Mouse (Mus musculus) midbrain, embryonic 12.5 days (tissue): ENCODE measurements around the gene Gm20388. TPM values are rescaled to one million over a fixed set of nuclear protein-coding genes. Genes with fewer than 3 reads are reported as not detected.

Source experiments
- ATAC-seq: fragments of 200-750 bp; cut with Nextera tagmentation; 2 replicates; pipeline ENCODE4 v1.8.0; 2017; ENCODE audit warnings: low read depth, moderate TSS enrichment, moderate library complexity; ENCODE audit not compliant: low FRiP score
- H3K27ac ChIP-seq: fragments of 300-500 bp; sonication (generic); replicated peaks from 2 replicates; pipeline ENCODE4 v1.5.1; 2016; ENCODE audit warnings: mild to moderate bottlenecking
- H3K27me3 ChIP-seq: fragments of 300-500 bp; sonication (generic); 2 replicates; pipeline ENCODE4 v1.6.1; 2016; ENCODE audit warnings: mild to moderate bottlenecking
- H3K36me3 ChIP-seq: fragments of 300-500 bp; sonication (generic); 2 replicates; pipeline ENCODE4 v1.6.1; 2016
- H3K4me1 ChIP-seq: fragments of 300-500 bp; sonication (generic); 2 replicates; pipeline ENCODE4 v1.6.1; 2016
- H3K4me2 ChIP-seq: fragments of 300-500 bp; sonication (generic); replicated peaks from 2 replicates; pipeline ENCODE4 v1.6.1; 2016; ENCODE audit warnings: mild to moderate bottlenecking, moderate library complexity
- H3K4me3 ChIP-seq: fragments of 300-500 bp; sonication (generic); 2 replicates; pipeline ENCODE4 v1.5.1; 2016; ENCODE audit warnings: mild to moderate bottlenecking
- H3K9ac ChIP-seq: fragments of 300-500 bp; sonication (generic); replicated peaks from 2 replicates; pipeline ENCODE4 v1.6.1; 2016; ENCODE audit warnings: mild to moderate bottlenecking, moderate library complexity
- H3K9me3 ChIP-seq: fragments of 300-500 bp; sonication (generic); 2 replicates; pipeline ENCODE4 v1.6.1; 2016; ENCODE audit warnings: mild to moderate bottlenecking
- WGBS: fragments of 180-500 bp; shearing (Covaris S2); methylation state at CpG from one replicate; pipeline ENCODE4 v1.1.7; 2016; 5-methylcytosine and 5-hydroxymethylcytosine counted together
- polyA plus RNA-seq: library from polyadenylated mRNA; unstranded; fragments of >200 nt; fragmentation: Nextera tagmentation; extraction: Ambion mirVana; gene quantifications from 2 replicates; pipeline ENCODE4 v1.2.1, GENCODE M21; 2016

Gm20388 gene
- polyA plus RNA-seq, 1 experiment from 2014 or later = not detected

DNA sequence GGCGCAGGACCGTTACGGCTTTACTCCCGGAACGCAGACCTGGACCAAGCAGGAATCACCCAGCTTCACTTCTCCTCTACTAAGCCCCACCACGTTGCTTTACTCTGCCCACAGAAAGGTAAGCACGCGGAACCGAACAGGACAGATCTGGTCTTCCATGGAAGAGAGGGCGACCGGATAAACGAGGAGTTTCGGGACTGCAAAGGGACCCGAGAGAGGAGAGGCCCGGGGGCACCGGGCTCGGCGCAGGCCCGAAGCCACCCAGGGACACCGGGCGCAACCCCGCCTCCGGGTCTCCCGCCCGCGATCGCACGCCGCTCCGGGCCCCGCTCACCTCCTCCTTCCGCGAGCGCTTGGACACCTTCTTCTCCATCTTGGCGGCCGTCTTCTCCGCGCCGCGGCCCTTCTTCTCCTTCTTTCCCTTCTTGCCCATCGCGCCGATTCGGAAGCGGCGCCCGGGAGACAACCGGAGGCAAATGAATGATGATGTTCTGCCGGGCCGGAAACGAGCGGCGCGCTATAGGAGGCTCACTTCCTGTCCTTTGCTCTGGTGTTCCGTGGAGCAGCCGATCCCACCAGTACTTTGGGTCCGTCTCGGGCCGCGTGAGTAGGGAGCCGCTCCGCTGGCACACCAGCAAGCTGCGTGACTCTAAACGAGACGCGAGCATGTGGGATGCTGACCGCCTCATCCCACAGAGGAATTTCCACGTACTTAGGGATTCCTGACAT is 1918.6 kb downstream of the Gm20388 start, which contains the start of gene Klhdc4:
Gene Klhdc4 (minus strand): TSS at position 522 of the 729 bp plus-strand sequence.
- Histone ChIP-seq H3K27ac (peak within 1 kb of the TSS; percentile 46), H3K27me3 (no peaks in the 10 kb centered on the region), H3K9me3 (no peaks in the 10 kb centered on the region), H3K4me1 (peaks cover 19% of the 10 kb centered on the region), H3K4me2 (peak within 1 kb of the TSS; percentile 96), H3K4me3 (peak within 1 kb of the TSS; percentile 96), H3K36me3 (no peaks in the 10 kb centered on the region), H3K9ac (peak within 1 kb of the TSS; percentile 92)
- WGBS = under 1% methylated on average over 67 of the region's 68 CpGs
- peak; percentile 94 for ATAC-seq

DNA sequence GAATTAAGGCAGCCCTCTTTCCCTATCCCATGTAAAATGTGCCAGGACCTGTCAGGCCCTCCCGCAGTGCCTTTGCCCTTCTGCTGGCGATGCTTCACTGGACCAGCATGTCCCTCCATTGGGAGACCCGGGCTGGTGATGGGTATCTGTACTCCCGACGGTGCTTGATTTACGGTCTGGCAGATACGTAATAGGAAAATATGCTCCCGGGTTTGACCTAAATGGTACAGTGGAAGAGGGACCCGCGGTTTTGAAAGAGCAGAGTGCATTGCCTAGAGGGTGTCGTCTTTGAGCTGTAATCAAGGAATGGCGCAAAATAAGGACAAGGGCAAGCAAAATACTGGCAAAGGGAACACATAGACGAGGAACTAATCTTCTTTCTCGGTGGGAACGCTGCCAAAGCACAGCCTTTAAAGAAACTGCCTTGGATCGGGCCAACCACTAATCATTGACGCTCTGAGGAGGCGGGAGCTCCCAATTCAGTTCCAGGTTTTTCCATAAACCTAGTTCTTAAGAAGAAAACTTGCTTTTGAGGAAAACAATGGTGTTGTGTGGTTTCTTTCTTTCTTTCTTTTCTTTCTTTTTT is 1919.2 kb downstream of the Gm20388 start:
- 18% methylated on average over 18 of the region's 18 CpGs for WGBS
- H3K4me2 ChIP-seq = peak overlapping the region; percentile 96
- H3K9me3 ChIP-seq = no peaks in the 10 kb centered on the region
- no peaks in the 10 kb centered on the region for H3K27me3 ChIP-seq
- no peak for ATAC-seq
- peaks cover 19% of the 10 kb centered on the region for H3K4me1 ChIP-seq
- H3K36me3 ChIP-seq = no peaks in the 10 kb centered on the region
- peak overlapping the region; percentile 92 for H3K9ac ChIP-seq
- H3K4me3 ChIP-seq = peak overlapping the region; percentile 96
- H3K27ac ChIP-seq = peak overlapping the region; percentile 43

DNA sequence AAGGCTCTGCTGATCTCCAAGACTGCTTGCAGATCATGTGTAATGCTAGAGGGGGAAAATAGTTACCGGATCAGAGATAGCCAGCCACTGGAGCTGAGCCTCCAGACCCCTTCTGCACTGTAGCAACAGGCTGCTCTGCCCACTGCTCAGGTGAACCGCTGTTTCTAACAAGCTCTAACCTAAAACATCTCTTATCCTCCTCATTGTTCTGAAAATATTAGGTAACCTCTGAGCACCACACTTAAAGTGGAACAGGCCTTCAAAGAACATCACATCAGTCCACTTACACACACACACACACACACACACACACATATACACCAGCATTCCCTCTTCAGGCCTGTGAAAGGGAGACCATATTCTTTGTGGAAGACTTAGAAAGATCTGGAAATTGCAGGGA is 1921.4 kb downstream of the Gm20388 start:
- Histone ChIP-seq H3K9me3 (no peaks in the 10 kb centered on the region), H3K36me3 (no peaks in the 10 kb centered on the region), H3K4me1 (peaks cover 19% of the 10 kb centered on the region), H3K9ac (no peak overlapping the region), H3K4me2 (no peak overlapping the region), H3K4me3 (no peak overlapping the region), H3K27ac (no peak overlapping the region), H3K27me3 (no peaks in the 10 kb centered on the region)
- 76% methylated on average over 2 of the region's 2 CpGs for WGBS
- no peak for ATAC-seq

DNA sequence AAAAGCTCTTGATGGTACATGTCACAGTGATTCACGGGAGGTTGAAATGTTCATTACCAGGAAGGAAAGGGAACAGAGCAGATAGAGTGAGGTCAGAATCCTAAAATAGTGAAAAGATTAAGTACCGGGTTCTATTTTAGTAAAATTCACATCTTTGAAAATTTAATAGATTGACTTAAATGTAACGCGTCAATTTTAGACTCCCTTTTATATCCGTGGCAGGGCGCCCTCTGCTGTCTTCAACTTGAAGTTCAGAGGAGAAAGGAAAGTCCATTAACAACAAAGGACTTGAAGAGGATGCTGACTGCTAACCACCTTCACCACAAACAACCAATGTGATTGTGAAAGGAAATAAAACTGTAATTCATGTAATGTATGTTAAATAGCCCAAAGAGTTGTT is 1921.9 kb downstream of the Gm20388 start:
- no peak overlapping the region for H3K9ac ChIP-seq
- H3K36me3 ChIP-seq = no peaks in the 10 kb centered on the region
- H3K4me2 ChIP-seq = no peak overlapping the region
- peaks cover 18% of the 10 kb centered on the region for H3K4me1 ChIP-seq
- no peaks in the 10 kb centered on the region for H3K27me3 ChIP-seq
- H3K9me3 ChIP-seq = no peaks in the 10 kb centered on the region
- ATAC-seq = no peak
- 18% methylated on average over 6 of the region's 6 CpGs for WGBS
- H3K4me3 ChIP-seq = no peak overlapping the region
- no peak overlapping the region for H3K27ac ChIP-seq

DNA sequence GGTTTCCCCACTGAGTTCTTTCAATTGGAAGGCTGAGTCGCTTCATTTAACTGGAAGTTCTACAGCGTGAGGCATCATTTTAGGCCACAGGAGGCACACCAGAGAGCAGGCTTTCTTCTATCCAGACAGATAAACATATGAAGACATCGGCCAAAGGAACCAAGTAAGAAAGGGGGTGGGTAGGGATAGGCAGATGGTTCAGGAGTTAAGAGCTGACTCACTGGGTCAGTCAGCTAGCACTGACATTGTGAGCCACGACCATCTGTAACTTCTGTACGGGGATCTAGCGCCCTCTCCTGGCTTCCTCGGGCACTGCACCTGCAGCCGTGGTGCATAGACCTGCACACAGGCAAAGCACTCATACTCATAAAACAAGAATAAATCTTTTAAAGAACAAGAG is 1930.6 kb downstream of the Gm20388 start:
- H3K4me2 ChIP-seq = no peak overlapping the region
- H3K36me3 ChIP-seq = 0 out of 2 replicates have a peak, but pooled peaks cover 7% of the 10 kb centered on the region
- H3K27ac ChIP-seq = no peak overlapping the region
- H3K4me1 ChIP-seq = 0 out of 2 replicates have a peak, but pooled peaks cover 2% of the 10 kb centered on the region
- H3K9me3 ChIP-seq = no peaks in the 10 kb centered on the region
- no peaks in the 10 kb centered on the region for H3K27me3 ChIP-seq
- WGBS = 45% methylated on average over 8 of the region's 8 CpGs
- no peak for ATAC-seq
- H3K4me3 ChIP-seq = no peak overlapping the region
- H3K9ac ChIP-seq = no peak overlapping the region

DNA sequence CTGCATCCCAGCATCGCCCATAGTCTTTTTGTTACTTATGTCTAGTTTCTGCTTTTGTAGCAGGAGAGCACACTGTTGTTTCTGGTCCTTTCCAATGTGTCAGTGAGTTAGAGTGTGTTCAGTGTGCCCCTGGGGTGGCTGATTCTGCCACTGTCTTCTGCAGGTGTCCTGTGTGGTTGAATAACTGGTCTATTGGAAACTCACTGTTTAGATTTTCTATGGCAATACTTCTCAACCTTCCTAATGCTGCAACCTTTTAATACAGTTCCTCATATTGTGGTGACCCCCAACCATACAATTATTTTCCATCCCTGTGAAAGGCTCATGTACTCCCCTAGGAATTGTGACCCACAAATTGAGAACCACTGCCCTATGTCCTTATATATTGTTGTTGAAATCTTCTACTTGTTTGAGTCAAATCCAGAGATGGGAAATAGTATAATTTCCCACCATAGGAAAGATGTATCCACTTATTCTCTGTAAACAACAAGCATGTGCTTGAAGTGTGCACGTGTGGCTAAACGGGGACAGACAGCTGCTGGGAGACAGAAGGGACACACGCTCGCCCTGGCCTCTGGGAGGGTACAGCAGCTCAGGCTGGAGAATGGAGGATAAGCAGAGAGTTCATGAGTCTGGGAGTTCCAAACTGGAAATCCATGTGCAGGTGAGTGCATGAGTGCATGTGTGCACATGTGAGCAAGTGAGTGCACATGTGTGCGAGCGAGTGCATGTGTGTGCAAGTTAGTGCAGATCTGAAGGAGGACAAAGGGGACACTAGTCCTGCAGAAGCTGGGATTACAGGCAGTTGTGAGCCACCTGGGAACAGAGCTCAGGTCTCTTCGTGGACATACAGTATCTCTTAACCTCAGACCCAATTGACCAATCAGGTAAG is 1931.7 kb downstream of the Gm20388 start:
- H3K27ac ChIP-seq = no peak overlapping the region
- 0 out of 2 replicates have a peak, but pooled peaks cover 2% of the 10 kb centered on the region for H3K4me1 ChIP-seq
- H3K27me3 ChIP-seq = no peaks in the 10 kb centered on the region
- no peak overlapping the region for H3K9ac ChIP-seq
- no peak for ATAC-seq
- H3K4me2 ChIP-seq = no peak overlapping the region
- 0 out of 2 replicates have a peak, but pooled peaks cover 7% of the 10 kb centered on the region for H3K36me3 ChIP-seq
- 90% methylated on average over 8 of the region's 8 CpGs for WGBS
- no peaks in the 10 kb centered on the region for H3K9me3 ChIP-seq
- H3K4me3 ChIP-seq = no peak overlapping the region

DNA sequence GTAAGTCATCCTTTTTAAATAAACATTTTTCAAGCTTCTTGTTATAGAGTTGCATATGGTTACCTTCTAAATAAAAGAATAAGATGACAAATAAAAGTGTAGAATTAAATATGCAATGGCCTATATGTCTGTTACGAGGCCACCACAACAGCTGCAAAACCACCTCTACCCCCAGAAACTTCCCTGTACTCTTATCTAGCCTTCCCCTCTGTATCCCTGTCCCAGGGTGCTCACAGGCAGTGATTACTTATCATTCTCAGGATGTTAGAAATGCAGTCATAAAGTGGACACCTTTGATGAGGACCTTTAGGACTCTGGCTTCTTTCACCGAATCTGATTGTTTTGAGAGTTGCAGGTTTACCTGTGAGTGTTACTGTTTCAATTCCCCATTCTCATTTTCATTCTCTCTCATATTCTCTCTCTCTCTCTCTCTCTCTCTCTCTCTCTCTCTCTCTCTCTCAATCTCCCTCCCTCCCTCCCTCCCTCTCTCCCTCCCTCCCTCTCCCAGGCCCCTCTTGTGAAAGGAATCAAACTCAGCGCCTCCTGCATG is 1932.6 kb downstream of the Gm20388 start:
- H3K4me1 ChIP-seq = 0 out of 2 replicates have a peak, but pooled peaks cover 2% of the 10 kb centered on the region
- 0 out of 2 replicates have a peak, but pooled peaks cover 7% of the 10 kb centered on the region for H3K36me3 ChIP-seq
- H3K9ac ChIP-seq = no peak overlapping the region
- no peaks in the 10 kb centered on the region for H3K9me3 ChIP-seq
- WGBS = 80% methylated on average over 3 of the region's 3 CpGs
- no peak overlapping the region for H3K4me2 ChIP-seq
- H3K4me3 ChIP-seq = no peak overlapping the region
- H3K27me3 ChIP-seq = 0 out of 2 replicates have a peak, but pooled peaks cover 1% of the 10 kb centered on the region
- H3K27ac ChIP-seq = no peak overlapping the region
- ATAC-seq = no peak

DNA sequence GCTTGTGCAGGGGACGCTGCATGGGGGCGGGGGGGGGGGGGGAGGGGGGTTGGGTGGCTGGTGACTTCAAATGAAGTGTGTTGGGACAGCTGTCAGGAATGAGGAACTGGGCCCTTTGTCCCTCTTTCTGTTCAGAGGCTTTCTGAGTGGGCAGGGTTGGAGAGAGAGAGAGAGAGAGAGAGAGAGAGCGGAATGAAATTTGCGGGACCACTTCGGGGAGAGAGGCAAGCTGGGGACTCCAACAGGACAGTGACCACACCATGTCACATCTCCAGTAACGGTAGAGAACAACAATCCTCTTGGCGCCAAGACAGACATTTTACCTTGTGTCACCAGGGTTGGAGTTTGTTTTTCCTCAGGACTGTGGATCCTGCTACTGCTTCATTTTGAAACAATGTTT is 1934.1 kb downstream of the Gm20388 start:
- H3K36me3 ChIP-seq = 0 out of 2 replicates have a peak, but pooled peaks cover 7% of the 10 kb centered on the region
- no peak overlapping the region for H3K4me2 ChIP-seq
- H3K9ac ChIP-seq = no peak overlapping the region
- 0 out of 2 replicates have a peak, but pooled peaks cover 2% of the 10 kb centered on the region for H3K4me1 ChIP-seq
- WGBS = 57% methylated on average over 6 of the region's 7 CpGs
- no peak overlapping the region for H3K27ac ChIP-seq
- ATAC-seq = no peak
- no peak overlapping the region for H3K4me3 ChIP-seq
- H3K9me3 ChIP-seq = no peaks in the 10 kb centered on the region
- 0 out of 2 replicates have a peak, but pooled peaks cover 6% of the 10 kb centered on the region for H3K27me3 ChIP-seq

DNA sequence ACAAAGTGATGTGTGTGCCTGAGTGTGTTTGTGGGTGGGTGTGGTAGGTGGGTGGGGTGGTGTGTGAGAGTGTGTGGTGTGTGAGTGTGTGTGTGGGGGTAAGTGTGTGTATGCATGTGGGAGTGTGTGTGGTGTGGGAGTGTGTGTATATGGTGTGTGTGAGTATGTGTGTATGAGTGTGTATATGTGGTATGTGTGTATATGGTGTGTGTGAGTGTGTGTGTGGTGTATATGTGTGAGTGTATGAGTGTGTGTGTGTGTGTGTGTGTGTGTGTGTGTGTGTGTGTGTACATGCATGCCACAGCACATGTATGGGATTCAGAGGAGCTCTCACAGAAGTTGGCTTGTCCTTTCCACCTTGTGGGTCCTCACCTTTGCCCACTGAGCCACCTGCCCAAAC is 1936.2 kb downstream of the Gm20388 start:
- peaks cover 9% of the 10 kb centered on the region; the same call in 1 of the 2 replicates for H3K27me3 ChIP-seq
- H3K36me3 ChIP-seq = 0 out of 2 replicates have a peak, but pooled peaks cover 2% of the 10 kb centered on the region
- no peak overlapping the region for H3K9ac ChIP-seq
- H3K4me1 ChIP-seq = peaks cover 16% of the 10 kb centered on the region
- H3K4me3 ChIP-seq = no peak overlapping the region
- no peak overlapping the region for H3K27ac ChIP-seq
- no peaks in the 10 kb centered on the region for H3K9me3 ChIP-seq
- ATAC-seq = no peak
- H3K4me2 ChIP-seq = no peak overlapping the region

DNA sequence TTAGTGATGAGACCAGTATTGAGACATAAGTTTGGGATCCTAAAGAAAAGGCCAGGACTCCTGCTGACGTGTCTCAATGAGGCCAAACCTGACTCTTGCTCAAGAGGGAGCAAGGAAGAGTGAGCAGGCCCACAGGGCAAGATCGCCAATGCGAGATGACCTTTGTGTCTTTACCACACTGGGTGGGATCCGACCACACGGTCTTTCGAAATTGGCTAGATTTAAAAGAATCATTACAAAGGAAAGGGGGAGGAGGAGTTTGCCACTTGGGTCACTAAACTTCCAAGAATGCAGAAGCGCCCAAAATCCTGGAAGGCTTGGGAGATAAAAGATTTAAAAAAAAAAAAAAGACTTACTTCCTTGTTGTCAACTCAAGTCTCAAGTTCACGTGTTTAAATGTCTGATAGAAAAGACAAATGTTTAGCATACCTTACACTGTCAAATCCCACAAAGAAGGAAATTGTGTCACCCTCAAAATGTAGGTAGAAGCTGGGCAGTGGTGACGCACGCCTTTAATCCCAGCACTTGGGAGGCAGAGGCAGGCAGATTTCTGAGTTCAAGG is 1936.7 kb downstream of the Gm20388 start:
- H3K9me3 ChIP-seq = no peaks in the 10 kb centered on the region
- no peak overlapping the region for H3K4me3 ChIP-seq
- no peaks in the 10 kb centered on the region for H3K36me3 ChIP-seq
- H3K27me3 ChIP-seq = peaks cover 14% of the 10 kb centered on the region; the same call in 1 of the 2 replicates
- H3K4me1 ChIP-seq = peaks cover 22% of the 10 kb centered on the region
- no peak overlapping the region for H3K4me2 ChIP-seq
- no peak overlapping the region for H3K27ac ChIP-seq
- H3K9ac ChIP-seq = no peak overlapping the region
- ATAC-seq = no peak
- WGBS = 65% methylated on average over 10 of the region's 10 CpGs

DNA sequence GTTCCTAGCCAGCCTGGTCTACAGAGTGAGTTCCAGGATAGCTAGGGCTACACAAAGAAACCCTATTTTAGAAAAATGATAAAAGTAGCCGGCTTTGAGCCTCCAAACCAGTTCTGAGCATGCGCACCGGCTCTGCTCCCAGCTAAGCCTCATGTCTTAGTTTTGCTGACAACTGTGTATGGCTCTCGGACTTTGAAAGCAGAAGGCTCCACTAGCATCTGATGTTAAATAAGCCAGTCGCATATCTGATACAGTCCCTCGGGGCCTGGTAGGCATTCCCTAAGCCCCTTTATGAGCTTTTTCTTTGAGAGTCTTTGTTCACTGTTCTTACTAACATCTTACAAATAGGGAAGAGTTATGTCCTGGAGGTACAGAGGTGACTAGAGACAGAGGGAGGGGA is 1937.3 kb downstream of the Gm20388 start:
- no peaks in the 10 kb centered on the region for H3K9me3 ChIP-seq
- H3K9ac ChIP-seq = no peak overlapping the region; the same call in 1 of the 2 replicates
- peaks cover 17% of the 10 kb centered on the region; the same call in 1 of the 2 replicates for H3K27me3 ChIP-seq
- peaks cover 23% of the 10 kb centered on the region for H3K4me1 ChIP-seq
- H3K27ac ChIP-seq = no peak overlapping the region
- no peak for ATAC-seq
- WGBS = 64% methylated on average over 6 of the region's 6 CpGs
- no peaks in the 10 kb centered on the region for H3K36me3 ChIP-seq
- no peak overlapping the region for H3K4me3 ChIP-seq
- H3K4me2 ChIP-seq = no peak overlapping the region
